Mouse (Mus musculus) testis, adult 2 months (tissue): ENCODE data around the gene Rptor. TPM values are rescaled to one million over a fixed set of nuclear protein-coding genes. Genes with fewer than 3 reads are reported as not detected.
A peak's percentile ranks its signal among the peaks of the same experiment; 100 is the strongest.

Experiments used
- H3K27ac ChIP-seq: fragments of 200-500 bp; 2 replicates; pipeline ENCODE4 v1.5.1; 2012; ENCODE audit warnings: low read depth, low read length; ENCODE audit not compliant: control insufficient read depth, insufficient read depth
- H3K27me3 ChIP-seq: fragments of 200-500 bp; 2 replicates; pipeline ENCODE4 v1.6.1; 2012; ENCODE audit warnings: mild to moderate bottlenecking, low read length, moderate library complexity; ENCODE audit not compliant: control insufficient read depth, insufficient read depth
- H3K36me3 ChIP-seq: fragments of 200-500 bp; 2 replicates; pipeline ENCODE4 v1.6.1; 2012; ENCODE audit warnings: mild to moderate bottlenecking, low read length; ENCODE audit not compliant: control insufficient read depth, insufficient read depth
- H3K4me1 ChIP-seq: fragments of 200-500 bp; 2 replicates; pipeline ENCODE4 v1.6.1; 2012; ENCODE audit warnings: low read length; ENCODE audit not compliant: control insufficient read depth, insufficient read depth
- H3K4me3 ChIP-seq: fragments of 200-500 bp; 2 replicates; pipeline ENCODE4 v1.5.1; 2012; ENCODE audit warnings: low read depth, mild to moderate bottlenecking, low read length, moderate library complexity, mixed read lengths; ENCODE audit not compliant: control insufficient read depth
- CTCF ChIP-seq: fragments of 200-500 bp; IDR thresholded peaks from 2 replicates; pipeline ENCODE4 v1.5.1; 2012; ENCODE audit warnings: low read depth, mild to moderate bottlenecking, inconsistent platforms, low read length, moderate library complexity; ENCODE audit not compliant: control insufficient read depth, insufficient read depth, insufficient replicate concordance
- POLR2A ChIP-seq: fragments of 200-500 bp; IDR thresholded peaks from 2 replicates; pipeline ENCODE4 v1.6.1; 2012; ENCODE audit warnings: low read depth, mild to moderate bottlenecking, inconsistent platforms, low read length, moderate library complexity; ENCODE audit not compliant: control insufficient read depth
- polyA plus RNA-seq: library from polyadenylated mRNA; depleted of rRNA; stranded (reverse); fragments of >200 nt; gene quantifications from 2 replicates; pipeline ENCODE4 v1.2.3, GENCODE M21; 2012

The Rptor gene
- polyA plus RNA-seq, 1 experiment = 25.4 TPM

GRCm38 (mm10) chr11:119937216-119937615 lies 334.5 kb downstream of the Rptor start:
- no peak for TF ChIP-seq CTCF
- no peak for TF ChIP-seq POLR2A
- H3K4me3 ChIP-seq = no peak overlapping the region
- H3K27ac ChIP-seq = no peak overlapping the region
- no peaks in the 10 kb centered on the region for H3K27me3 ChIP-seq
- no peaks in the 10 kb centered on the region for H3K36me3 ChIP-seq
- H3K4me1 ChIP-seq = peaks cover 12% of the 10 kb centered on the region

- Histone ChIP-seq H3K4me3 (no peak overlapping the region), H3K27me3 (no peaks in the 10 kb centered on the region), H3K4me1 (peaks cover 12% of the 10 kb centered on the region), H3K27ac (no peak overlapping the region), H3K36me3 (no peaks in the 10 kb centered on the region)
- TF ChIP-seq POLR2A (no peak), CTCF (no peak)
Measured at GRCm38 (mm10) chr11:119937772-119938502, 335.2 kb downstream of the Rptor start.

- no peaks in the 10 kb centered on the region for H3K27me3 ChIP-seq
- no peak overlapping the region for H3K27ac ChIP-seq
Measured at GRCm38 (mm10) chr11:119939073-119939710, 336.5 kb downstream of the Rptor start.

GRCm38 (mm10) chr11:119939711-119940106 lies 337.0 kb downstream of the Rptor start:
- no peak for TF ChIP-seq CTCF
- TF ChIP-seq POLR2A = no peak
- Histone ChIP-seq H3K4me1 (peaks cover 22% of the 10 kb centered on the region), H3K27me3 (no peaks in the 10 kb centered on the region), H3K4me3 (no peak overlapping the region), H3K27ac (no peak overlapping the region), H3K36me3 (no peaks in the 10 kb centered on the region)

More at GRCm38 (mm10) chr11:119939073-119939710, 336.5 kb downstream of the Rptor start:
- TF ChIP-seq POLR2A (no peak; the same call in 1 of the 2 replicates), CTCF (no peak)
- peaks cover 20% of the 10 kb centered on the region for H3K4me1 ChIP-seq
- H3K36me3 ChIP-seq = no peaks in the 10 kb centered on the region
- no peak overlapping the region for H3K4me3 ChIP-seq

- no peaks in the 10 kb centered on the region for H3K36me3 ChIP-seq
- no peak for TF ChIP-seq CTCF
- 0 out of 2 replicates have a peak, but pooled peaks have one; percentile 3 for TF ChIP-seq POLR2A
- H3K27ac ChIP-seq = no peak overlapping the region
- H3K4me3 ChIP-seq = no peak overlapping the region
- no peaks in the 10 kb centered on the region for H3K27me3 ChIP-seq
- H3K4me1 ChIP-seq = peaks cover 24% of the 10 kb centered on the region
Measured at GRCm38 (mm10) chr11:119940142-119940541, 337.4 kb downstream of the Rptor start.

- no peaks in the 10 kb centered on the region for H3K27me3 ChIP-seq
- peaks cover 29% of the 10 kb centered on the region for H3K4me1 ChIP-seq
- peak overlapping the region; percentile 96 for H3K4me3 ChIP-seq
- H3K27ac ChIP-seq = no peak overlapping the region
- TF ChIP-seq CTCF (no peak), POLR2A (no peak)
- H3K36me3 ChIP-seq = no peaks in the 10 kb centered on the region
Measured at GRCm38 (mm10) chr11:119941794-119942193, 339.1 kb downstream of the Rptor start.

GRCm38 (mm10) chr11:119942201-119942726 lies 339.6 kb downstream of the Rptor start:
- peak overlapping the region; percentile 87 for H3K27ac ChIP-seq
- H3K27me3 ChIP-seq = no peaks in the 10 kb centered on the region
- H3K4me3 ChIP-seq = peak overlapping the region; percentile 96
- peaks cover 29% of the 10 kb centered on the region for H3K4me1 ChIP-seq
- TF ChIP-seq CTCF = no peak
- TF ChIP-seq POLR2A = no peak; the same call in 1 of the 2 replicates
- no peaks in the 10 kb centered on the region for H3K36me3 ChIP-seq
